Mouse (Mus musculus): ENCODE measurements around the gene Il17re.

Il17re gene

GRCm38 (mm10) chr6:113457952-113458534 lies at the start of gene Il17re:
Il17re (plus strand) TSS chr6:113458484.
- DNase-seq (ENCODE audit: low spot score in 2 of 2), result no peak

GRCm38 (mm10) chr6:113410001-113410400 lies 48.3 kb upstream of the Il17re start:
- DNase-seq (ENCODE audit: low spot score in 2 of 2), result no peak

- DNase-seq (ENCODE audit: low spot score in 2 of 2), result no peak
These were observed 41.9 kb upstream of the Il17re start for GRCm38 (mm10) chr6:113416416-113416815.

- DNase-seq (ENCODE audit: low spot score in 2 of 2), result no peak
These were observed 39.7 kb upstream of the Il17re start for GRCm38 (mm10) chr6:113418441-113419198.

GRCm38 (mm10) chr6:113419199-113419587 lies 39.1 kb upstream of the Il17re start, which contains the start of gene Rpusd3:
Rpusd3 (minus strand) TSS chr6:113419340.
- DNase-seq (ENCODE audit: low spot score in 2 of 2), result peak; percentile 97 to 100

- no peak for DNase-seq (ENCODE audit: low spot score in 2 of 2)
These were observed 35.3 kb upstream of the Il17re start for GRCm38 (mm10) chr6:113423000-113423399.

GRCm38 (mm10) chr6:113424187-113424586 lies 34.1 kb upstream of the Il17re start:
- DNase-seq (ENCODE audit: low spot score in 2 of 2), result no peak

GRCm38 (mm10) chr6:113426696-113427095 lies 31.6 kb upstream of the Il17re start:
- no peak for DNase-seq (ENCODE audit: low spot score in 2 of 2)

GRCm38 (mm10) chr6:113427397-113427796 lies 30.9 kb upstream of the Il17re start:
- no peak for DNase-seq (ENCODE audit: low spot score in 2 of 2)

GRCm38 (mm10) chr6:113428006-113428405 lies 30.3 kb upstream of the Il17re start:
- no peak for DNase-seq (ENCODE audit: low spot score in 2 of 2)

GRCm38 (mm10) chr6:113429965-113430364 lies 28.3 kb upstream of the Il17re start:
- no peak for DNase-seq (ENCODE audit: low spot score in 2 of 2)

GRCm38 (mm10) chr6:113430846-113431245 lies 27.4 kb upstream of the Il17re start:
- DNase-seq (ENCODE audit: low spot score in 2 of 2), result no peak

GRCm38 (mm10) chr6:113431801-113432200 lies 26.5 kb upstream of the Il17re start:
- no peak for DNase-seq (ENCODE audit: low spot score in 2 of 2)

- DNase-seq (ENCODE audit: low spot score in 2 of 2), result no peak
These were observed 24.6 kb upstream of the Il17re start for GRCm38 (mm10) chr6:113433661-113434060.

- DNase-seq (ENCODE audit: low spot score in 2 of 2), result no peak
These were observed 23.6 kb upstream of the Il17re start for GRCm38 (mm10) chr6:113434691-113435090.

- no peak for DNase-seq (ENCODE audit: low spot score in 2 of 2)
These were observed 22.5 kb upstream of the Il17re start, which contains the start of gene Cidec for GRCm38 (mm10) chr6:113435664-113436205. Cidec (minus strand) TSS chr6:113435760.

GRCm38 (mm10) chr6:113437135-113437534 lies 21.1 kb upstream of the Il17re start:
- no peak for DNase-seq (ENCODE audit: low spot score in 2 of 2)

- DNase-seq (ENCODE audit: low spot score in 2 of 2), result no peak
These were observed 19.4 kb upstream of the Il17re start for GRCm38 (mm10) chr6:113438721-113439430.

GRCm38 (mm10) chr6:113440686-113441085 lies 17.6 kb upstream of the Il17re start:
- DNase-seq (ENCODE audit: low spot score in 2 of 2), result no peak

GRCm38 (mm10) chr6:113441147-113441680 lies 17.1 kb upstream of the Il17re start:
- peak; percentile 76 to 79 for DNase-seq (ENCODE audit: low spot score in 2 of 2)

- DNase-seq (ENCODE audit: low spot score in 2 of 2), result no peak
These were observed 16.2 kb upstream of the Il17re start for GRCm38 (mm10) chr6:113442087-113442441.

- DNase-seq (ENCODE audit: low spot score in 2 of 2), result peak; percentile 94 to 96
These were observed 15.7 kb upstream of the Il17re start, which contains the start of gene Jagn1 for GRCm38 (mm10) chr6:113442442-113443090. Jagn1 (plus strand) TSS chr6:113442569.

Measured in right cerebral cortex, adult 2 months (tissue).